Mouse (Mus musculus): ENCODE measurements around the gene Dnaaf1. TPM values are rescaled to one million over a fixed set of nuclear protein-coding genes. Genes with fewer than 3 reads are reported as not detected.

Dnaaf1 gene
- polyA plus RNA-seq, 2 experiments = 0.06 TPM; not detected in 1

- Histone ChIP-seq H3K27ac (replicated peaks; ENCODE audit: low read depth, low read length) (no peak overlapping the region), H3K4me2 (replicated peaks; ENCODE audit: low read depth, low read length, severe bottlenecking) (no peak overlapping the region), H3K9me3 (ENCODE audit: control insufficient read depth, low read length) (no peaks in the 10 kb centered on the region), H3K9ac (ENCODE audit: low read depth, low read length, severe bottlenecking) (no peak overlapping the region), H3K4me1 (ENCODE audit: control insufficient read depth, insufficient read depth, low read length) (peaks cover 4% of the 10 kb centered on the region; the same call in 1 of the 2 replicates), H3K36me3 (ENCODE audit: control insufficient read depth, insufficient read depth, low read length) (no peaks in the 10 kb centered on the region), H3K27me3 (ENCODE audit: control insufficient read depth, insufficient read depth, low read length) (peaks cover 14% of the 10 kb centered on the region; the same call in 1 of the 2 replicates), H3K4me3 (replicated peaks; ENCODE audit: low read length) (no peak overlapping the region)
- DNase-seq (ENCODE audit: low spot score) (no peak), ATAC-seq (ENCODE audit: low FRiP score, low read depth) (no peak)
- TF ChIP-seq POLR2A (IDR thresholded peaks at IDR 0.05; ENCODE audit: borderline replicate concordance, extremely low read depth, insufficient read depth, insufficient read length) = no peak
- 77% methylated on average over 4 of the region's 4 CpGs for WGBS
These were observed 62.3 kb downstream of the Dnaaf1 start for GRCm38 (mm10) chr8:119637381-119637780.

DNA sequence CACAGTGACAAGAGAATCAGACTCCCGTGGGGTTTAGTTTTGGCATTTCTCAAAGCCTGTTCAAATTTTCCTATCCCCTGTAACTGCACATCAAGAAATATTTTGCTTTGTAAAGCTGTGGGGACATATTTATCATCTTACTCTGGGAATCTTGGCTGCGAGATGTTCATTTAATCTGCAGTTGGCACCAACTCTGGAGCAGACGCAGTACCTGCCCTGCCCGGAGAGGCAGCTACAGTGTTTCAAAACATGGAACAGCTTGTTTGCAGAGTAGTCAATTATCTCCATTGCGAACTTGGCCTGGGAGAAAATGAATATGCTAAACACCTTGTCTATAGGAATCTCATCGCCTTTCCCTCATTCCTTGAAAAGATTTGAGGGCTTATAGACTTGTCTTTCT is 63.2 kb downstream of the Dnaaf1 start:
- WGBS = 86% methylated on average over 6 of the region's 6 CpGs
- Histone ChIP-seq H3K27me3 (ENCODE audit: control insufficient read depth, insufficient read depth, low read length) (peaks cover 9% of the 10 kb centered on the region; the same call in 1 of the 2 replicates), H3K27ac (replicated peaks; ENCODE audit: low read depth, low read length) (no peak overlapping the region), H3K4me3 (replicated peaks; ENCODE audit: low read length) (no peak overlapping the region), H3K4me2 (replicated peaks; ENCODE audit: low read depth, low read length, severe bottlenecking) (no peak overlapping the region), H3K9ac (ENCODE audit: low read depth, low read length, severe bottlenecking) (no peak overlapping the region), H3K4me1 (ENCODE audit: control insufficient read depth, insufficient read depth, low read length) (peaks cover 4% of the 10 kb centered on the region; the same call in 1 of the 2 replicates), H3K36me3 (ENCODE audit: control insufficient read depth, insufficient read depth, low read length) (no peaks in the 10 kb centered on the region), H3K9me3 (ENCODE audit: control insufficient read depth, low read length) (no peaks in the 10 kb centered on the region)
- no peak for ATAC-seq (ENCODE audit: low FRiP score, low read depth)
- no peak for DNase-seq (ENCODE audit: low spot score)
- TF ChIP-seq POLR2A (IDR thresholded peaks at IDR 0.05; ENCODE audit: borderline replicate concordance, extremely low read depth, insufficient read depth, insufficient read length) = no peak

GRCm38 (mm10) chr8:119639798-119640197 is 64.8 kb downstream of the Dnaaf1 start:
- Histone ChIP-seq H3K9ac (ENCODE audit: low read depth, low read length, severe bottlenecking) (no peak overlapping the region), H3K27ac (replicated peaks; ENCODE audit: low read depth, low read length) (no peak overlapping the region), H3K4me3 (replicated peaks; ENCODE audit: low read length) (no peak overlapping the region), H3K4me1 (ENCODE audit: control insufficient read depth, insufficient read depth, low read length) (peaks cover 4% of the 10 kb centered on the region; the same call in 1 of the 2 replicates), H3K27me3 (ENCODE audit: control insufficient read depth, insufficient read depth, low read length) (no peaks in the 10 kb centered on the region), H3K9me3 (ENCODE audit: control insufficient read depth, low read length) (no peaks in the 10 kb centered on the region), H3K36me3 (ENCODE audit: control insufficient read depth, insufficient read depth, low read length) (no peaks in the 10 kb centered on the region), H3K4me2 (replicated peaks; ENCODE audit: low read depth, low read length, severe bottlenecking) (no peak overlapping the region)
- TF ChIP-seq POLR2A (IDR thresholded peaks at IDR 0.05; ENCODE audit: borderline replicate concordance, extremely low read depth, insufficient read depth, insufficient read length) = no peak
- 30% methylated on average over 7 of the region's 7 CpGs for WGBS
- ATAC-seq (ENCODE audit: low FRiP score, low read depth) = no peak
- no peak for DNase-seq (ENCODE audit: low spot score)

DNA sequence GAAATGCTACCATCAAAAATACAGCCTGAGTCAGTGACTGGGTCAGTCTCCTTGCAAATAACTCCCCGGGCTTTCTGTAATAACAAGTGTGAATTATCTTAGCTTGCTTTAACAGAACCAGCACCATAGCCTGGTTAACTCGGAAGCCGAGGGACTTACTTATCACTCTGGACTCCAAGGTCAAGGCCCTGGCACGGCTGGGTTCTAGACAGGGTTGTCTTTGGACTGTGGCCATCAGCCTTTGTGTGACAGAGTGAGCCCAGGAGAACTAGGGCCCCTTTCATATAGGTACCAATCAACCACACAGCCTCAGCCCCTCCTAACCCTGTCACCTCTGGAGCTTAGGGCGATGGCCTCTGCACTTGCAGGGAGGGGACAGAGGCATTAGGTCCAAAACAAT is 66.0 kb downstream of the Dnaaf1 start:
- Histone ChIP-seq H3K4me1 (ENCODE audit: control insufficient read depth, insufficient read depth, low read length) (no peaks in the 10 kb centered on the region), H3K36me3 (ENCODE audit: control insufficient read depth, insufficient read depth, low read length) (no peaks in the 10 kb centered on the region), H3K9ac (ENCODE audit: low read depth, low read length, severe bottlenecking) (no peak overlapping the region), H3K4me3 (replicated peaks; ENCODE audit: low read length) (no peak overlapping the region), H3K4me2 (replicated peaks; ENCODE audit: low read depth, low read length, severe bottlenecking) (no peak overlapping the region), H3K27ac (replicated peaks; ENCODE audit: low read depth, low read length) (no peak overlapping the region), H3K9me3 (ENCODE audit: control insufficient read depth, low read length) (no peaks in the 10 kb centered on the region), H3K27me3 (ENCODE audit: control insufficient read depth, insufficient read depth, low read length) (no peaks in the 10 kb centered on the region)
- no peak for TF ChIP-seq POLR2A (IDR thresholded peaks at IDR 0.05; ENCODE audit: borderline replicate concordance, extremely low read depth, insufficient read depth, insufficient read length)
- WGBS = 87% methylated on average over 5 of the region's 5 CpGs
- DNase-seq (ENCODE audit: low spot score) (no peak), ATAC-seq (ENCODE audit: low FRiP score, low read depth) (no peak)

DNA sequence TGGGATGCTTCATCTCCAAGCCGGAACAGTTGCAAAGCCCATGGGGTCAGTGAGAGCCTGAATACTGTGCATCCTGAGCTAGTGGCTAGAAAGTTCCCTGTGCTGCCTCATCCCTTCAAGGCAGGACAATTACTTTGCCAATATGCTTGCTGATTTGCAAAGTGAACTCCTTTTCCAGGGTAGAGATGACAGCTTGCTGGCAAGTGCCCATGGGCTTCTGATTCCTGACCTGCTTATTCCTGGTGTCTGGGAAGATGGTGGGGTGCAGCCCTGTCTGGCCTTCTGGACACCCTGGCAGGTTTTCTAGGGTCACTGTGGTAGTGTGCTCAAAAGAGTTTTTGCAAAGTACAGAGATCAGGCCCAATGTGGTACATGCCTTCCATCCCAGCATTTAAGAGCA is 67.9 kb downstream of the Dnaaf1 start:
- no peak for TF ChIP-seq POLR2A (IDR thresholded peaks at IDR 0.05; ENCODE audit: borderline replicate concordance, extremely low read depth, insufficient read depth, insufficient read length)
- Histone ChIP-seq H3K36me3 (ENCODE audit: control insufficient read depth, insufficient read depth, low read length) (no peaks in the 10 kb centered on the region), H3K4me1 (ENCODE audit: control insufficient read depth, insufficient read depth, low read length) (no peaks in the 10 kb centered on the region), H3K9me3 (ENCODE audit: control insufficient read depth, low read length) (no peaks in the 10 kb centered on the region), H3K9ac (ENCODE audit: low read depth, low read length, severe bottlenecking) (no peak overlapping the region), H3K4me3 (replicated peaks; ENCODE audit: low read length) (no peak overlapping the region), H3K27me3 (ENCODE audit: control insufficient read depth, insufficient read depth, low read length) (no peaks in the 10 kb centered on the region), H3K4me2 (replicated peaks; ENCODE audit: low read depth, low read length, severe bottlenecking) (no peak overlapping the region), H3K27ac (replicated peaks; ENCODE audit: low read depth, low read length) (no peak overlapping the region)
- ATAC-seq (ENCODE audit: low FRiP score, low read depth) (no peak), DNase-seq (ENCODE audit: low spot score) (no peak)
- 88% methylated on average over 1 of the region's 1 CpGs for WGBS
